Mouse (Mus musculus) mouse trophoblast stem cell (cell line): ENCODE results near the gene Rasl11b.

Experiments
- in situ Hi-C, 2 experiments: fragments of 300-500 bp; cut with MseI, MboI; formaldehyde crosslinking; loops; 2 replicates in 1 of 2; 3 replicates in 1 of 2; pipeline ENCODE4 v1.15.1; 2025

Gene Rasl11b

DNA sequence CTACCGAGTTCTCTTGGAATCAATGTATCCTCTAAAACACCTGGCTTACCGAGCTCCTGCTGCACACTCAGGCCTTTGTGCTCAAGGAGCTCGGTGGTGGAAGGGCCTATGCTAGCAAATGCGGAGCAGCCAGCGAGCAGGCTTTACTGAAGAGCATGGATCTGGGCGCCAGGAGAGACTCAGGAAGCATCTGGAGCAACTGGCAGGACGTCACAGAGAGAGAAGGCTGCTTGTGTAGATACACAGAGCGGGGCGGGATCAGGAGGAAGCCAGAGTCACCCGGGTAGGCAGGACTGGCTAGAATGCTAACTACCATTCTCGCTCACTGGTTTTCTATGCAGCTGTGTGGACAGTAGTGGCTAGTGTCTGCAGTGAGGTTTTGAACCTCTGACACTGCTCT lies 16.3 kb downstream of the Rasl11b start:
- in situ Hi-C loops, result no loop called here

DNA sequence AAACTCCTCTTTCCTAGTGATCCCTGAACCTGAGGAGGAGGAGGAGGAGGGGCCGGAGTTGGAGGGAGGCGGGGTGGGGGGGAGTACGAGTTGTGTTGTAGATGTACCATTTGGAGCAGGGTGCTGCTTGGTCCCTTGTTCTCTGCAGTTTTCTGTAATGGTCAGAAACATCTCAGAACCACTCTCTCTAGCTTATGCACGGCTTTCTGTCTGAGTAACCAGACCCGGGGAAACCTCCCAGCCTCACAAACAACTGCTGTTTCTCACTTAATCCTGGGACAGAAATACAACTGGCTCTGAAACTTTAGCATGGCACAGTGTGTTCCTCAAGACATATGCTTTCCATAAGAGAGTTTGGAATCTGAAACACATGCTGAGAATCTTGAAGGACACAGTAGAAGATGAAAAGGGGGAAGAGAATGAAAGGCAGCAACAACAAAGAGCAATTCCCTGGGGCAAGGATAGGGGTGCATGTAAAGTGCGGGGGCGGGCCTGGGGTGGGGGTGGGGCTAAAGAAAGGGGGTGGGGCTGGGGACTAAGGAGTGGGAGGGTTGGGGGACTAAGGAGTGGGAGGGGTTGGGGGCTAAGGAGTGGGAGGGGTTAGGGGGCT lies 19.5 kb downstream of the Rasl11b start:
- in situ Hi-C loops, result no loop called here

DNA sequence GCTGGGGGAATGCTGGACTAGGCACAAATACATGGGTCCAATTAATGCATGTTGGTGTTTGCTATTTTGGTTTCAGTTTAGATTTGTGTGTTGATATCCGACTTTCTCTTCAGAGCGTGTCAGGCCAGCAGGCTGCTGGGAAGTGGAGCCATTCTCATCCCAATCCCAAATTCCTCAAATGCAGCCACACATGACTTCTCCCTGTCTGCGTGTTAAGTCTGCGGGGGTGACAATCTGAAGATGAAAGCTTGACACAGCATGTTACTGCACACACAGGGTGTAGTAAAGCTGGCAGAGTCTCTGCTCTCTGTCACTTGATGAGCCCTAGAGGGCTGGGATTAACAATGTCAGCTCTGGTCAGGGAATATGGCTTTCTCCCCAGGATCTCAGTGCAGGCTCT lies 20.0 kb downstream of the Rasl11b start:
- in situ Hi-C loops, result no loop called here

DNA sequence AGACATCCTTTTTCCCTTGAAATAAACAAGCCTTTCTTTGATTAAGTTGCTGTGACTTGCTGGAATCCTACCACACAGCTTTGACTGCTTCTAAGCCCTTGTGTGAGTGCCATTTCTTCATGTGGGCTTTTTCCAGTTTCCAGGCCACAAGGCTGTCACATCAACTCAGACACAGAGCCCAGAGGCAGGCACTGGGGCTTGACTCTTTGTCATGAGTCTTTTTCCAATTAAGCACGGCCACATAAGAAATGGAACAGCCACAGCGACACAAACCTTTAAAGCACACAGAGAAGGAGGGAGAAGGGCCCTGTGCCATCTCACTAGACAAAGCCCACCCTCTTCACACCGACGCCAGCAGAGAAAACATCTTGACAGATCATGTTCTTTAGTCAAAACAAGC lies 23.4 kb downstream of the Rasl11b start:
- in situ Hi-C loops, result no loop called here

DNA sequence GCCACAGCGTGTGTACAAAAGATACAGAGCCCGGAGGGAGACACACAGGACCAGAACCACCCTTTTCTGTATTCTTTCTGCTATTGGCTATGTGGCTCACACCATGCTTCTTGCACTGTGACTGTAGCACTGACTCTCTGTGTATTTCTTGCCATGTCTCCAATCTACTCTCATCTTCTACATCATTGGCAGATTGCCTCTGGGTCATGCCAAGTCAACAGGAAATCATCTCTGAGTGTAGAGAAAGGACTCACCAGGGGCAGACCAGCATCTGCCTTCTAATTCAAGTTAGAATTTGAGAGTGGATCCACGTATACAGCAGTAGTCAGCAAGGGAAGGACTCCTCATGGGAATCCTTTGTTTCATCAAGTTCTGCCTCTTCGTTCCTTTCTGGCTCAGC lies 27.5 kb downstream of the Rasl11b start:
- in situ Hi-C loops, result no loop called here

DNA sequence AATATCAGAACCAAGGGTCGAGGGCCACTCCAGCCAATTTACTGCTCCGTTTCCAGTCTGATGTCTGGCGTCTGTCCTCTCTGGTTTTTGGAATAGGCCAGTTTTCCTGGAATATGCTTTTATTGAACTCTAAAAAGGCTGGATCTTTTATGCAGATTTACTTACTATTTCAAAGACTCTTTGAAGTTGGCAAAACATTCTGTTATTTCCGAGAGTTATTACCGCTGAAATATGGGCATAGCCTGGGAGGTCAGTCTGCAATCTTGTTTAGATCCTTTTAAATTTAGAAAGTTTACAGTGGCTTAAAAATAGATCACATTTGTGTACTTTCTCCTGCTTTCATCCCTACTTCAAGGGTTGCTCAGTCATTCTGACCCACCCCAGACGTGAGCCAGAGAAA lies 29.4 kb downstream of the Rasl11b start:
- in situ Hi-C loops, result no loop called here

DNA sequence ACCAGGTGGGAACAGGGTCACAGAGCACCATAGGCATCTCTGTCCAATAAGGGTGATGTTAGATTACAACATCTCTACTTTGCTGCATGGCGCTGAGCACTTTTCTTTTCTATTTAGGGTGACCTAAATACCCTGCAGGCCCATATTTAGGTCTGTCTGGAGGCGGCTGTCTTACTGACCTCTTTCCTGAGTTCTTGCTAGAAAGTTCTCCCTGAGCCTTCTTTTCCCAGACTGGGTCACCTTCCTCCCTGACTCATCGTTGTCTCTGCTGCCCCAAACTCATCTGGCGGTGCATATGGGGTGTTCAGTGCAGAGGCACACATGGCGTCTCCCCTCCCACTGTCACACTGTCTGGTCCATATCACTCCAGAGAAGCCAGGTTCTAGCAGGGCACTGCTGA lies 31.1 kb downstream of the Rasl11b start:
- in situ Hi-C loops, result no loop called here

DNA sequence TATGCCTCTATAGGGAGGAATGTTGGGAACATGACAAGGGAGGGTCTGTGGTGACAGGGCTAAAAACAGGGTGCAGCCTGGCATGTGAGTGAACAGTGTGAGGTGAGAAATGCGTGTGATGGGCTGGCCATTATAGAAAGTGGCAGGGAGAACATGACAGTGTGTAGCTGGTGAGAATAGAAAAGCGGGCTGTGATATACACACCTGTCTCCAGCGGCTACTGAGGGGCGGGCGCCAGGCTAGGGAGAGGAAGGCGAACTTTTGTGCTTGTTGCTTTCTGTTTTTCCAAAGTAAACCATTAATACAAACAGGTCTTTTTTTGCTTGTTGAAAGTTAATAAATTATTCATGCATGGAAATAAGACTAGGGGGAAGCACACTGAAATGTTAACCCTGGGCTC lies 32.3 kb downstream of the Rasl11b start:
- in situ Hi-C loops, result no loop called here

DNA sequence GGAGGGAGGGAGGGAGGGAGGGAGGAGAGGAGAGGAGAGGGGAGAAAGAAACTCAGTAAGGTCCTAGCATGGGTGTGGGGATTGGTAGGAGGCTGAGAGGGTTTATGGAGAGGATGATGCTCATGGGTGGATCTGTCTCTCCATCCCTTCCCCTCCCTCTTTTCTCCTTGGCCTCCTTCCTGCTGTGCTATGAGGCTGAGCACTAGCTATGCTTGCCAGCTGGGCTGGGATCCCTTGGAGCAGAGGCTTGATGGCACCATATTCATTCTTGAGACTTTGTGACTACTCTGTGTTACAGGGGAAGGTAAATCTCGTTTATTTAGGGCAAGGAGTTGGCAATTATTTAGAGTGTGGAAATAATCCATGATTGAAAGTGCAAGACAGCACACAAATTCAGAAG lies 33.9 kb downstream of the Rasl11b start:
- in situ Hi-C loops, result no loop called here

DNA sequence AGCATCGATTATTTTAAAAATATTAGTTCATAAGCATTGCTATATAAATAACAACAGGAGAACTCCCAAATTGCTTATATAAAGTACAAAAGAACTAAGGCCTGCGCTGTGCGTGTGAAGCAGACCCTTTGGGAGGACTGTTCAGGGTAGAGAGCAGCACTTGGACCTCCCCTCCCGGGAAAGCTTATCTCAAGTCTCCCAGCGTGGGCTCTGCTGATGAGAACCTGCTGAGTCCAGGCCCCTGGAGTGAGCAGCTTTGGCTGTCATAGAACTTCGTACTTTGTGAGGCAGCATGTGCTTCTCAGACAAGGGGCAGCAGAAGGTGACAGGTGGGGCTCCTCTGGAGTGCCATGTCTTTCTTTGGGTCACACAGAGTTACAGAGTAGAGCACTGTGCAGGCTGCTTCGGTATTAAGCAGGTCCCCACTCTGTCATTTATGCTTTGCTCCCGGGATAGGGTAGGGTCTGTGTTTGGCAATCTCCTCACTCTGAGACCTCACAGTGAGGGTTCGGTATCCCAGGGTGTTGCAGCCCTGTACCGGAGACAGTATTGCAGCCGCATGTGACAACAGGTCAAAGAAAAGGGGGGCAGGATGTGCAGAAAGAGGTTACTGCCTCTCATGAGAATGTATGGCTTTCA lies 34.8 kb downstream of the Rasl11b start:
- in situ Hi-C loops, result no loop called here

DNA sequence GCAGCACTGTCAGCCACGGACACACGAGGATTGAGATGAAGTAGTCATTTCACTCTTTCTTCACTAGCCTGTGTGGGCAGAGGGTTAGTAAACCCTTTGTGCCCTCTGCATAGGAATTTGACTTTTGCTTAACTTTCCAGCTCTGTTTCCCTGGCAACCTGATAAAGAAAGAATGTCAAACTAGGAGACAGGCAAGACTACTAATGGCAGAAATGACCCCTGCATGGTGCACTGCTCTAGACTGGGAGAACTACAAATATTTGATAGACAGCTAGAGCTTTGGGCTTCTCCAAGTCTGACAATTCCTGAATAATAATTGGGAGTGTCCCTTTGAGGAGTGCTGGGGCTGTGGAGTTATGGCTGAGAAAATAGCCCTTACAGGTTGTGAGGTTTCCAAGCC lies 35.4 kb downstream of the Rasl11b start:
- in situ Hi-C loops, result no loop called here

DNA sequence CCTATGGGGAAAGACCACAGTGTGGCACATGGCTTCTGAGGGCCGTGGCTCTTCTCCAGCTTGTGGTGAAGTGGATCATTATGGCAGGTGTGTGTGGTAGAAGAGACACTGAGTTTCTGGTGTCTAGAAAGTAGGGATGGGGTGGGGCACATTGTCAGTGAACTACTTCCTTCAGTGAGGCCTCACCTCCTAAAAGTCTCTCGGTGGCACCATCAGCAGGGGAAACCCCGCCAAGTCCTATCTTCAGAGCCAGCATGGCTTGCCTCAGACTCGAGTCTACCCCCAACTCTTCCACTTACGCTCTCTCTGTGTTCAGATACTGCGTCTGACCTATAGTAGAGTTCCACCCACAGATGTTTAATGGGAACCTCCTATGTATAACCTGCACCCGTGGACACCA lies 38.7 kb downstream of the Rasl11b start:
- in situ Hi-C loops, result no loop called here

DNA sequence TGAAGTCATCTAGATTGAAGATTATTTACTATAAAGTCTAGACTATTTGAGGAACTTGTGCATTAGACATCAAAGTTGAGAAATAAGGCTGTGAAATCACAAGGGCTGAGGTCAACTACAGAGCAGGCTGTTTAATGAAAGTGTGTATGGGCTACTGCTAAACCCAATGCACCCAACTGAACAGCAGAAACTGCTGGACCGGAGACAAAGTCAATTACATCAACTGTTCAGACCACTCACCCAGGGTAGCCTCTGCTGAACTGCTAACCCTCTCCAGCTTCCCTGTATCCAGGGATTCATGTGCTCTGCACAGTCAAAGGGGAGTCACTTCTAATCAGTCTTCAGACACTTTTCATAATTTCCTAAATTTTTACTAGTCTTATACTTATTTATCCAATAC lies 44.3 kb downstream of the Rasl11b start:
- in situ Hi-C loops, result no loop called here

DNA sequence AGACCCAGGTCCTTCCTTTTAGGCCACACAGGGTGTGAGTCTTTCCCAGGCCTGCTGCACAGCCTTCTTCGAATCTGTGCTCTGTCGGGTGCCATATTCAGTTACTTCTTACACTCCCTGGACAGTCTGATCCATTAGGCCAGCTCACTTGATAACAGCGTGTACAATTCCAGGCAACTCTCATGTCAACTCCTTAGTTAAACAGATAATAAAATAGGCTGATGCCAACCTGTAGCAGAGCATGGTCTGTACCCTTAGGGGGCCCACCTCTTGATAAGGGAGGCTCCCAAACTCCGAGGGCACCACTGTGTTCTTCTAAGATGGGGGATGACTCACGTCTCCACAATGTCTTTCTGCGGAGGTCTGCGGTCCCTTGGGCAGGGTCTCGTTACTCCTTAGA lies 45.2 kb downstream of the Rasl11b start:
- in situ Hi-C loops, result no loop called here

DNA sequence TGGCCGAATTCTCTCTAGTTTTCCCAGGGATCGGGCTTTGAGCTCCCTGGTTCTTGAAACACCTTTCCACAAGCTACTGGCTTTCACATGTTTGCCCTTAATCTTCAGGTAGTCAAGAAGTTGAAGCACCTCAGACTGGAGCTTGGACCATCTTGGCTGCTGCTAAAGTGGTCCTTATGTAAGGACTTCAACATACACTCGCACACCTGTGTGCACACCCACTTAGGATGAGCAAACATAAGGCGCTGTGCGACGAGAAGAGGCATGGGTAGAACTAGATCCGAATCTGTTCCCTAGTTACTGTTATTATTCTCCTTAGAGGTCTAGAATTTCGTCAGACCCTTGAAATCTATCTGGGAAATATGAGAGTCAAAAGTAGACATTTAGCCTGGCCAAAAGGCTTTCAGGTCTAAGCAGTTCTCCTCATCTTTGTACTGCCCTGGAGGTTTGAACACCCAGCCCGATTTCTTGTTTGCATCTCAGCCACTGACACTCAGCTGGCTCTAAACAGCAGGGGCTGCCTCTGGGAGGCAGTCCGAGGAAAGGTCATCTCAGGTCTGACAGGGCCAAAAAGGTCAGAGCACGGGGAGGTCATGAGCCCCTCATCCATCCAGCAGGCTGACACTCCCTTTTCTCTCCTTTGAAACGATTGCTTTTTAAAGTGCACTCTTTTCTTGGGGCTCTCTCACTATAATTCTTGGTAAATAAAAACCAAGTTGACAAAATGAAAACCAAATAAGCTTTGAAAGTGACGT lies 46.0 kb downstream of the Rasl11b start:
- in situ Hi-C loops, result no loop called here

DNA sequence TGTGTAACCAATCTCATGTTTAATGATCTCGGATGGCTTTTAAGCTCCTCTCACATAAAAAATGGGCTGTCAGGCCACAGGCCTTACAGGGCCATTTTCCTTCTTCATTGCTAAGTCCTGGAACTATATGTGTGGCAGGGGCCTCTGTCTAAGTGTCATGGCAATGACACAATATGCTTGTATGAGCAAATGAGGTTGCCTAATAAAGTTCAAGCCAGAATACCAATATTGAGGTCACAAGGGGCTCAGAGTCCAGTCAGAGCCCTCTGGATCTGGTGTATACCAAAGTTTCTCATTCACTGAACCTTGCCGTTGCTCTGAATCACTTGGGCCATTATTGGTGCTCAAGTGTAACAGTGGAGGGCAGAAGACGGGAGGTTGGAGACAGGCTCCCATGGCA lies 47.6 kb downstream of the Rasl11b start:
- in situ Hi-C loops, result no loop called here

DNA sequence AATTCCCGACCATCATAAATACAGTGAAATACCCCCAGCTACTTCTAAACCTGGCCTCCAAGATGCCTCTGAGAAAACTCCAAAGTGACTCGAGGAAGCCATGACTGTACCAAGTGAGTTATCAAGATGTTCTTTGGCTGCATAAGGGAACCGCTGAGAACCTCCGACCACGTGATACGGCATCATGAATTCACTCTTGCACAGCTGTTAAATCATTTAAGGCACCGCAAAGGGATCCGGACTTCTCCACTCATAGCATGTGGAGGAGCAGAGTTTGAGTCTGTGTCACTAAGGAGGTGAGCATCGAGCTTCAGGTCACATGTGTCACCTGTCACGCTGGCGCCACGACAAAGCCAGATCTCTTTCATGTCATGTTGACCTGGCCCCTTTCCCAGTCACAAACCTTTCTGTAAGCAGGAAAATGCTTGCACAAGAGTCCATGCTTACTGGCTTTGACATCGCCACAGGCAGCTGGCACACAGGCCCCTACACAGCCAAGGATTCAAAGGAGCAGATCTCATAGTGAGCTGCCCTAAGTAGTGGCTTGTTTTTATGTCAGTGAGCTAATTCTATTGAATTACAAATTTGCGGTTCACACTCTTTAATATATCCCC lies 49.4 kb downstream of the Rasl11b start:
- in situ Hi-C loops, result no loop called here

DNA sequence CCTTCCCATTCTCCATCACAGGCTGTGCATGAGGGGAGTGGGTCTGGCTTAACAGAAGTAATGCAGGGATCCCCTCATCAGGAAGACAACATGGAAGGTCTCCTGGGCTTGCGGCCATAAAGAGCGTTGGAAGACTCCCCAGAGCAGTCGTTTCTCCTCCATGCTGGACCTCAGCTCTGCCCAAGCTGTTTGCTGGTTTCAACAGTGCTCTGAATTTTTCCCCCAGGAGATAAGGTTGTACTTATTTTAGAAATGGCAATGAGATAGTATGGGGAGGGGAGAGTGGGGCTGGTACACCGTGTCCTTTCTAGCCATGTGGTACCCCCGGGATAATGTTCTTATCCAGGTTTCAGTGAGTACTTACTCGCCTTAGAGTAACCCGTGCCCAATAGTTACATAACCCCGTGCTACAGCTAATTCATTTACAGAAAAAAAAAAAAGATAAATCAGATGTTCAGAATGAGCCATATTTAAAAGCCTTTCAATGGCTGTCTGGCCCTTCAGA lies 50.6 kb downstream of the Rasl11b start:
- in situ Hi-C loops, result no loop called here

DNA sequence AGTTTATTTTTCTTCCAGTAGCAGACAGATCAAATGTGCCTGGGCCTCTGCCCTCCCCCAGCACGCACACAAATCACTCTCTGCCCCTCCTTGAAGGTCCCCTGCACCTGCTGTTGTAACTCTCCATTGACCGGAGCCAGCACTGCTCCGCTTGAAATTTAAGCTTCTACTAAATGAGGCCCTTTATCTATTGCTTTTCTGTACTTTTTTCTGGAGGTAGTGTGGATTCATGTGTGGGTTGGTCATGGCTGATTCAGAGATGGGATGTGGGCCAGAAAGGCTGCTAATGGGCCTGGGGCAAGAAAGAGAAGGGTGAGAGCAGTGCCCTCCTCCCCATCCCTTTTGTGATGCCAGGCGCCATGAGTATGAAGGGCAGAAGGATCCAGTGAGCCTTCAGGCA lies 51.4 kb downstream of the Rasl11b start:
- in situ Hi-C loops, result no loop called here

DNA sequence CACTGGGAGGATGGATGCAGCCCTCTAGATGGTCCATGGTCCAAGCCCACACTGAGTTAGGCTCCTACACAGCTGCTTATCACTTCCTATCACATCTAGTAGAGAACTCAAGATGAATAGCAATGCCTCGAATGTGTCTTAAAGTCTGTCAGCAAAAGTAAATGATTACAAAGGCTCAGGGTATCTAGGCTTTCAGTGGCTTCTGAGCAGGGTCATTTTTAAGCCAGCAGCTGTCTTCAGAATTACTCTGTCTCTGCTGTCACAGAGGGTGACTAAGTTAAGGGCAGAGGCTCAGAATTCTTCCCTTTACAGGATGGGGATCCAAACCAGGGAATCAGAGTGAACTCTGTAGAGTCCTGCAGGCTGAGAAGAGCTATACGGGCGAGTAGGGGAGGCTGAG lies 51.9 kb downstream of the Rasl11b start:
- in situ Hi-C loops, result no loop called here
